Mouse (Mus musculus) ES-CJ7 (cell line): ENCODE data around the gene Pecam1.

Source experiments
- DNase-seq: peaks from one replicate; pipeline ENCODE4 v3.0.0; 2011; ENCODE audit warnings: low read depth, low spot score

Pecam1 gene

DNA sequence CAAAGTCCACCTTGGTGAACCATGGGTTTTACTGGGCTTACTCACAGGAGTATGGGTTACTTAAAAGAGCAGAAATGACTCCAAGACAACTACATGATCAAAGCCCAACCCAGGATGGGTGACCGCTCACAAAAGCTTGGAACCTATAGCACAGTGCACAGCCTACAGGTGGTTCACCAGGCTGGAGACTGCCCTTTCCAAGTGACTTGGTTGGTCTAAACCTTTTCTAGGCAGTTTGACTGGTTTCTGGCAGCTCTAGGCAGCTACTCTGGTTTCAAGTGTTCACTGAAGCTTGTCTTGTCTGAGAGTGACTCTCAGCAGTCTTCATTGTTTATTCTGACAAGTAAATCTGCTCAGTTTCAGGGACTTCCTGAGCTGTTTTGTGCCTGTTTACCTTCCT is 20.8 kb downstream of the Pecam1 start:
- DNase-seq, result no peak

GRCm38 (mm10) chr11:106728402-106729366 is 21.7 kb downstream of the Pecam1 start:
- no peak for DNase-seq

GRCm38 (mm10) chr11:106727967-106728366 is 22.5 kb downstream of the Pecam1 start:
- DNase-seq, result no peak

GRCm38 (mm10) chr11:106724916-106725235 is 25.6 kb downstream of the Pecam1 start:
- peak; percentile 50 for DNase-seq

- peak; percentile 96 for DNase-seq
These were observed 26.1 kb downstream of the Pecam1 start for GRCm38 (mm10) chr11:106724176-106724915.

DNA sequence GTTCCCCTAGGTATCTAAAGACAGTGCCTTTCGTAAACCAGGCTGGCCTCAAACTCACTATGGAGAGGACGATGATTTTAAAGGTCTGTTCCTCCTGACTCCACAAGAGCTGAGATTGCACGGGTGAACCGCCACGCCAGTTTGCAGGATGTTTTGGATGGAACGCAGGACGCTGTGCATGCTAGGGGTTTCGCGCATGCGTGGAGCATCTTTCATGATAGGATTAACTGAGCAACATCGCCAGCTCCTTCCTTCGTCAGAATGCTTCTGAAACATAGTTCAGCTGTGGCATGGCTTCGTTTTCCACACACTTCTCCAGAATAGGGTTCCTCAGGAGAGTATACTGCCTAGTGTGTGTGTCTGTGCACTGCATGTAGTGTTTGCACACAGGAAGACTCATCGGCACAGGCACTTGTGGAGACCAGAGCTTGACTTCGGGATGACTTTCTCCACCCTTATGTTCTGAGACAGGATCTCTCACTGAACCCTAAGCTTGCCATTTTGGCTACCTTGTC is 26.8 kb downstream of the Pecam1 start:
- peak; percentile 90 for DNase-seq

- DNase-seq, result peak; percentile 91
These were observed 27.5 kb downstream of the Pecam1 start for GRCm38 (mm10) chr11:106722831-106723361.

GRCm38 (mm10) chr11:106720379-106720778 is 30.0 kb downstream of the Pecam1 start:
- DNase-seq, result no peak

- DNase-seq, result no peak
These were observed 33.9 kb downstream of the Pecam1 start for GRCm38 (mm10) chr11:106716568-106716967.

- no peak for DNase-seq
These were observed 35.4 kb downstream of the Pecam1 start for GRCm38 (mm10) chr11:106715066-106715465.

GRCm38 (mm10) chr11:106710789-106711188 is 39.6 kb downstream of the Pecam1 start:
- DNase-seq, result no peak

DNA sequence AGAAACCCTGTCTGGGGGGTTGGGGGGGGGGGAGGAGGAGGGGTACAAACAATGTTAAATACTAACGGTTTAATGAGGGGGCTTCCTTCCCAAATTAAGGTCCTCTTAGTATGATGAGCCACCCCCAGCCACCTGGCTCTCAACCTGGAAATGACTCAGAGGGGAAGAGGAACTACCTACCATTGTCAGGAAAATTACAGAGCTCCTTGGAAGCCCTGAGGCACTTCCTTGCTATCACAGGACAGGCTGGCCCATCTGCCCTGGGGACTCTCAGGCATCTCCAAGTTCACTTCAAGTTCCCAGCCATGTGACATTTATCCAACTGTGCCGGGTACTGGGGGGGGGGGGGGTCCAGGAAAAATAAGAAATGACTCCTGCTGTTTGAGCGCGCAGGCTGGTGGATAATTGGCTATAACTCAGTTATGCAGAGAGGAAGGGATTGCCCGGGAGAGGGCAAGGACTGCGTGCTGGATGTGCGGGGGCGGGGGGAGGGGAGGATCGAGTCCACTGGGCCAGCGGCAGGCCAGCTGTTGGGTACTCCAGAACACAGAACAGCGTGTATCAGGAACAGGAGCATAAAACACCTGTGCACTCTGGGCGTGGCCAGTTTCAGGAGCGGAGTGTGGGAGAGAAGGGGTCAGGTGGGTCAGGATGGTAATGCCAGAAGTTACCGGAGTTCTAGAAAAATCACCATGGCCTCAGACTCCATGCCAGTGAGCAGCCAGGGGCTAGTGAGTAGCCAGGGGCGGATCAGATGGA is 41.0 kb downstream of the Pecam1 start:
- peak; percentile 48 for DNase-seq

GRCm38 (mm10) chr11:106707866-106708265 is 42.6 kb downstream of the Pecam1 start:
- no peak for DNase-seq

GRCm38 (mm10) chr11:106707085-106707484 is 43.3 kb downstream of the Pecam1 start:
- DNase-seq, result no peak

- peak; percentile 45 for DNase-seq
These were observed 44.2 kb downstream of the Pecam1 start for GRCm38 (mm10) chr11:106706212-106706611.

DNA sequence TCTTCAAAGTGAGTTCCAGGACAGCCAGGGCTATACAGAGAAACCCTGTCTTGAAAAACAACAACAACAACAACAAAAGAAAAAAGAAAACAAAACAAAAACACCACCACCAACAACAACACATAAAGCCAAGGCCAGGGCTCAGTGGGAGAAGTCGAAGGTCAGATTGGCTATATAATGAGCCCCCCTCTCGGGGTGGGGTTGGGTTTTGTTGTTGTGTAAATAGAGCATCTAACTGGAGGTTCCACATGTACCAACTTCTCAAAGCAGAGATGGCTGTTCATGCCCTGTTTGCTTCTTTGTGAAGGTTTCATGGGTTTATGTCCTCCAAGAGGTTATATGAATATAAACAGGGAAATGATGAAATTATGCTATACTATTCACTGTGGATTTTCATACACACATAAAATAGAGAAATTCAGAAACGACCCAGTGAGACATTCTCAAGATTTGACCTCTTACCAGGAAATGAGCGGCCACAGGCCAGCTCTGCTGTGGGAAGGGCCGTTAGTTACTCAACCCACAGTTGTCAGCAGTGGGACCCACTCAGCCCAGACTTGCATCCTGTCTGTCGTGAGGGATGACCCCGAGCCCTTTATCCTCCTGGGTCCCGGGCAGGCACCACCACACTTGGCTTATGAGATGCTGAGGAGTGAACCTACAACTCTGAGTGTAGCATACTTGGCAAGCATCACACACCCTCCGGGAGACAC is 45.9 kb downstream of the Pecam1 start:
- peak; percentile 58 for DNase-seq

DNA sequence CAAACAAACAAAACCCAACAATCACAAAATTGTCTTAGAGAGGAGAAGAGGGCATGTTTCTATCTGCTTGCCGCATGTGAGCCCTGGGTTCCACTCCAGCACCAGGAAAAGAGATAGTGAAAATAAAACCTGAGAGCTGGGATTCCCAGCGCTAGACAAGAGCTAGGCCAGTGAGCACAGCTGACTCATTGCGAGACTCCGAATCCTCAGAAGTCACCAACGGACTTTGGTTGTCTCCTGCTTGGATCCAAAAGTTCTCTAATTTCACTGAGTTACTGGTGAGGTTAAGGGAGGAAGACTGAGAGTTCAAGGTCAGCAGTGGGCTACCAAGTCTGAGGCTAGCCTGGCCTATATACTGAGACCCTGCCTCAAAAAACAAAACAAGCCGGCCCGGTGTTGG is 46.5 kb downstream of the Pecam1 start:
- DNase-seq, result peak; percentile 47

DNA sequence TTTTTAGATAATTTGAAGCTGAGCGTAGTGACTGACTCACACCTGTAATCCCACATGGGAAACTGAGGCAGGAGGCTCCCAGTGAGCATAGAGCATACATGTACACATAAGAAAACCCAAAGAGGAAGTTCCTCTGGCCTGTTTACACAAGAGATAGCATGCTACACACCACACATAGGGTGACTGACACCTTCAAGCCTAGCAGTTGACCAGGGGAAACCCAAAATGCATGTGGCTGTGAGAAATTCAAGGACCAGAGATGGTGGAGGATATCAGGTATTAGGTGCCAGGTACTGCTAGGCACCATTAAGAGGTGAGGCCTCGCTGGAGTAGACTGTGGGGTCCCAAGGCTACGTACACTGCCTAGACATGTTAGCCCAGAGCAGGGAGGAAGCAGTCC is 47.8 kb downstream of the Pecam1 start:
- no peak for DNase-seq

- DNase-seq, result no peak
These were observed 48.8 kb downstream of the Pecam1 start for GRCm38 (mm10) chr11:106701589-106701988.

GRCm38 (mm10) chr11:106699083-106699482 is 51.3 kb downstream of the Pecam1 start:
- DNase-seq, result no peak

DNA sequence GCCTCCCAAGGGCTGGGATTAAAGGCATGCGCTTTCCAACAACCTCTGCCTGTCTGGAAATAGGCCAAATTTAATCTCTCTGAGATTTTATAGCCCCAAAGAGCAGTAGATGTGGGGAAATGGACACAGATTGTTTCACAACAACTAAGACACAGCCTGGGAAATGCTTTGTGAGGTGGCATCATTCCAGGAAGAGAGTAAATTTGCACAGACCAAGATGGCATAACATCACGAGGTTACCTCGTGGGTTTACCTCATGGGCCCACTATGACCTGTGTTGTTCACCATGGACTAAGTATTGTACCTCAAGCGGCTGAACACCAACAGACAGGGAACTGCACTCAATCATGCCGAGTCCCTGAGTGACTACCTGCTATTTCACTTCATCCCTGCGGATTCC is 52.1 kb downstream of the Pecam1 start:
- DNase-seq, result no peak
